Mouse (Mus musculus) olfactory bulb, adult 2 months (tissue): ENCODE data around the gene Serpini2. TPM values are rescaled to one million over a fixed set of nuclear protein-coding genes. Genes with fewer than 3 reads are reported as not detected.
"Not testable (repeated sequence)": the region's sequence is repeated elsewhere in the genome, so short reads cannot be mapped to it uniquely, and the experiment has no call there.

ENCODE experiments used
- H3K27ac ChIP-seq: fragments of 200-500 bp; 2 replicates; pipeline ENCODE4 v1.5.1; 2012; ENCODE audit warnings: low read depth, low read length; ENCODE audit not compliant: insufficient read depth
- H3K4me1 ChIP-seq: fragments of 200-500 bp; 2 replicates; pipeline ENCODE4 v1.6.1; 2012; ENCODE audit warnings: low read length; ENCODE audit not compliant: control insufficient read depth, insufficient read depth
- H3K4me3 ChIP-seq: fragments of 200-500 bp; 2 replicates; pipeline ENCODE4 v1.5.1; 2012; ENCODE audit warnings: mild to moderate bottlenecking, low read depth, low read length, moderate library complexity; ENCODE audit not compliant: insufficient read depth
- CTCF ChIP-seq: fragments of 200-500 bp; IDR thresholded peaks from 2 replicates; pipeline ENCODE4 v1.5.1; 2012; ENCODE audit warnings: low read depth, mild to moderate bottlenecking, low read length, moderate library complexity; ENCODE audit not compliant: insufficient read depth
- POLR2A ChIP-seq: fragments of 200-500 bp; IDR thresholded peaks from 2 replicates; pipeline ENCODE4 v1.6.1; 2012; ENCODE audit warnings: mild to moderate bottlenecking, low read depth, low read length, moderate library complexity; ENCODE audit not compliant: insufficient read depth
- WGBS: fragments of 180-500 bp; shearing (Covaris S2); methylation state at CpG from one replicate; pipeline ENCODE4 v1.1.7; 2018; 5-methylcytosine and 5-hydroxymethylcytosine counted together
- polyA plus RNA-seq: library from polyadenylated mRNA; stranded (reverse); fragments of >200 nt; gene quantifications from 2 replicates; pipeline ENCODE4 v1.2.4, GENCODE M21; 2012; ENCODE audit warnings: low replicate concordance; ENCODE audit not compliant: missing spikeins, insufficient read depth, insufficient read length

The Serpini2 gene
- not detected in 2 replicates for polyA plus RNA-seq

DNA sequence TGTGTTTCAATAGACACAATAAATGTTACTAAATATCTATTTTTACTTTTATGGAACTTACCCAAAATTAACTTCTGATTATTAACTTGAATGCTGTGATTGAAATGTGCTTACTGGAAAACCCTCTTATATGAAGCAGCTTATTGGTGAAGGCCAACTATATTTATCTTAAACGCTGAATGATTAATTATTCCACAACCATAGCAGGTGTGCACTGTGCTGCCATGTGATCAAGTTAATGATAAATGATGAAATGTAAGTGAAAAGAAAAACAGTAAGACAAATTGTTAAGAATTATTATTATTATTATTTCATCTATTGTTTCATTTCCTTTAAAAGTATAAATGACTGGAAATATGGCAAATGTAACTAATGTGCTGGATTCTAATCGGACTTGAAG is at the start of gene Serpini2:
TSS of gene Serpini2 (minus strand) at position 101 of the 400 bp plus-strand sequence.
- 94% methylated on average over 2 of the region's 2 CpGs for WGBS
- no peak within 1 kb of the TSS for H3K27ac ChIP-seq
- no peak for TF ChIP-seq CTCF
- TF ChIP-seq POLR2A: no peak
- no peak within 1 kb of the TSS for H3K4me3 ChIP-seq
- no peaks in the 10 kb centered on the region for H3K4me1 ChIP-seq

GRCm38 (mm10) chr3:75308861-75309260 is 39.0 kb upstream of the Serpini2 start:
- 95% methylated on average over 4 of the region's 4 CpGs for WGBS
- TF ChIP-seq POLR2A (no peak), CTCF (no peak)
- Histone ChIP-seq H3K27ac (no peak overlapping the region), H3K4me3 (no peak overlapping the region), H3K4me1 (no peaks in the 10 kb centered on the region)

DNA sequence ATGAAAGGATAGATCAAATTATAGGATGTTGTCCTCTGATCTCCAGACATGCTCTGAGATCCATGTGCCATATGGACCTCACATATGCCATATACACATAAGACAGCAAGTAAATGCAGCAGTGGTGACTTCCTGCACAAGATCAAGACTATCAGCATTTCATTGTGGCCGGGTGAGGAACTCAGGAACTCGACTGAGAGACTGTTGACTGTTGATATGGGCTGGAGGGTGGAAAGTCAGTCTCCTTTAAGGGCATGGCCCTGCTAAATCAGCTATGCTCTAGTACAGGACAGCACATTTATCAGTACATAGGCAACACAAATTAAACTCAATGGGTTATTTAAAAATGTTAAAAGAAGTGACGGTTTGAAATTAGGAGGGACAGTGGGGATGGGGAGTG is 38.4 kb upstream of the Serpini2 start:
- H3K27ac ChIP-seq: no peak overlapping the region
- H3K4me1 ChIP-seq: no peaks in the 10 kb centered on the region
- 79% methylated on average over 3 of the region's 3 CpGs for WGBS
- TF ChIP-seq CTCF (no peak), POLR2A (no peak)
- H3K4me3 ChIP-seq: no peak overlapping the region

DNA sequence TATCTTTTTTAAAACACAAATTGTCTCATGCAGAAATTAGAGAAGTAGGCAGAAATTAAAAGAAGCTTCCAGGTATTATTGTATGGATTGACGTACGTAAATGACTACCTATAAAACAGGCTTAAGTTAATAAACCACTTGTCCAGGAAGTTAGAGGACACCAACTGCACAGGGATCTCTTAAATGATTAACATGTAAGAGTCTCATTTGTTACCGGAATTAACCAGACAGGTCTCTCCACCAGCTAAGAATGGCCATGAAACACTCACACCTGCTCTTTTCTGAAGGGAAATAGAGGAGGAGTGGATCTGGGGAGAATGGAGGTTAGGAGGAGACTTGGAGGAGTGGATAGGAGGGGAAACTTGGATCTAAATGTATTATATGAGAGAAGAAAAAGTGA is 35.7 kb upstream of the Serpini2 start:
- no peaks in the 10 kb centered on the region for H3K4me1 ChIP-seq
- H3K27ac ChIP-seq: no peak overlapping the region
- no peak overlapping the region for H3K4me3 ChIP-seq
- 92% methylated on average over 3 of the region's 3 CpGs for WGBS
- TF ChIP-seq CTCF (no peak), POLR2A (no peak)

GRCm38 (mm10) chr3:75304621-75305020 is 34.7 kb upstream of the Serpini2 start:
- Histone ChIP-seq H3K4me3 (no peak overlapping the region), H3K27ac (no peak overlapping the region), H3K4me1 (no peaks in the 10 kb centered on the region)
- TF ChIP-seq CTCF: no peak
- TF ChIP-seq POLR2A: no peak
- WGBS: 97% methylated on average over 5 of the region's 5 CpGs

GRCm38 (mm10) chr3:75301072-75301471 is 31.2 kb upstream of the Serpini2 start:
- no peak overlapping the region for H3K4me3 ChIP-seq
- 94% methylated on average over 2 of the region's 2 CpGs for WGBS
- TF ChIP-seq CTCF (no peak), POLR2A (no peak)

DNA sequence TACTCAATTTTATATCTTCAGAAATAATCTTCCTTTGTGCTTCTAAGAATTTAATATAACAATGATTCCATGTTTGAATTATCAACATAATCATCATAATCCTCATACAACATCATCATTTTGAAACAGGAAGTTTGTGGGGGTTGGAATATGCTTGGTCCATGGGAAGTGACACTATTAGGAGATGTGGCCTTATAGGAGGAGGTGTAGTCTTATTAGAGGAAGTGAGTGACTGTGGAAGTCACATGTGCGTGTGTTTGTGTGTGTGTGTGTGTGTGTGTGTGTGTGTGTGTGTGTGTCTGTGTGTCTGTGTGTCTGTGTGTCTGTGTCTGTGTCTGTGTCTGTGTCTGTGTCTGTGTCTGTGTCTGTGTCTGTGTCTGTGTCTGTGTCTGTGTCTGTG is 29.6 kb upstream of the Serpini2 start:
- not testable (repeated sequence) for H3K4me3 ChIP-seq, H3K4me1 ChIP-seq, H3K27ac ChIP-seq
- 95% methylated on average over 1 of the region's 1 CpGs for WGBS

More at GRCm38 (mm10) chr3:75301072-75301471, 31.2 kb upstream of the Serpini2 start:
- H3K27ac ChIP-seq: no peak overlapping the region
- H3K4me1 ChIP-seq: no peaks in the 10 kb centered on the region

DNA sequence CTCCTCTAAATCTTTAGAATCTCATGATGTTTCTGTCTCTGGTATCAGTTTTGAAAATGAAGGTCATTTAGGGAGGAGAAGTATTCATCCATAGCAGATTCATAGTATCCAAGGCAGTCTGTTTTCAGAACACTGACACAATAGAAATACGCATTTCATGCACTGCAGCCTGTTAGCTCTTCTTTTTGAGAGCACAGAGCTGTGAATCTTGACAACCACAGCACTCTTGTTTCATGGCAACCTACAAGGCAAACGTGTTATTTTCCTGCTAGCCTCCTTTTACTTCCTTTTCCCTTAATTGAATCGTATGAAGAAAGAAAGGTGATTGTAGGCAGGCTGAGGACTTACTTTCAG is 27.9 kb upstream of the Serpini2 start:
- WGBS: 4% methylated on average over 3 of the region's 3 CpGs
- H3K27ac ChIP-seq: peak overlapping the region; percentile 85
- TF ChIP-seq CTCF (no peak), POLR2A (no peak)
- no peak overlapping the region for H3K4me3 ChIP-seq
- H3K4me1 ChIP-seq: no peaks in the 10 kb centered on the region

DNA sequence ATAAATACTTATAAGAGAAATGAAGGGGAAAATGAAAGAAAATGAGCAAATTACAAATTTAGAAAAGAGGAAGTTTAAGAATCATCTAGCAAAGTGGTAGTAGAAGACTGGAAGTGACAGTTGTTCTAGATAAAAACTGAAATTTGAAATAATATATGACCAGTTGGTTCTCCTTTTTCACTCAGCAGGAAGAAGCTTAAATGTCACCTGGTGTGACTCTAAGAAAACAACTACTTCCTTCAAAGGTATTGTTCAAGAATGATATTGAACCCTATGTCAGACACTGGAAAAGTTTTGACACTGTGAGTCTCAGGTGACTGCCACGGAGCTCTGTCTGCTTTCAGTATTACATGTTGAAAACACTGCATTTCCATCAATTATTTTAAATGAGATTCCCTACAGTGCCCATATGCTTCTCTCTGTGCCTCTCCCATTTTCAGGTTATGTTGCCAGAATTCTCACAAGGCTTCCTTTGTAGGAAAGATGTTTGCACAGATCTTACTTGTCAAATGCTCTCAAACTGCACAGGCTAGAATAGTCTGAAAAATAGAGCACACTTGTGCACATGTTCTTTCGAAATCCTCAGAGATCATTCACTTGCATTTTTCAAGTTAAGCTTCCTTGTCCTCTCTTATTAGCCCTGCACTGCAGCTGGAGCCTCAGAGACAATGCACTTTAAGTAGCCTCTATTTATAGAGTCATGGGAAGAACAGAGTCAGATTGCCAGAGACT is 27.3 kb upstream of the Serpini2 start:
- no peak overlapping the region for H3K4me3 ChIP-seq
- no peak for TF ChIP-seq POLR2A
- no peak for TF ChIP-seq CTCF
- peak overlapping the region; percentile 85 for H3K27ac ChIP-seq
- WGBS: 18% methylated on average over 2 of the region's 2 CpGs
- H3K4me1 ChIP-seq: no peaks in the 10 kb centered on the region
